Mouse (Mus musculus) MN1 (cell line): Measurements from ENCODE around the gene Plk2.

Source experiments
- DNase-seq: peaks from one replicate; pipeline ENCODE4 v3.0.0-alpha.2; 2016; ENCODE audit warnings: low spot score

Plk2 gene

GRCm38 (mm10) chr13:110406152-110406551, 11.3 kb downstream of the Plk2 start:
- no peak for DNase-seq

DNA sequence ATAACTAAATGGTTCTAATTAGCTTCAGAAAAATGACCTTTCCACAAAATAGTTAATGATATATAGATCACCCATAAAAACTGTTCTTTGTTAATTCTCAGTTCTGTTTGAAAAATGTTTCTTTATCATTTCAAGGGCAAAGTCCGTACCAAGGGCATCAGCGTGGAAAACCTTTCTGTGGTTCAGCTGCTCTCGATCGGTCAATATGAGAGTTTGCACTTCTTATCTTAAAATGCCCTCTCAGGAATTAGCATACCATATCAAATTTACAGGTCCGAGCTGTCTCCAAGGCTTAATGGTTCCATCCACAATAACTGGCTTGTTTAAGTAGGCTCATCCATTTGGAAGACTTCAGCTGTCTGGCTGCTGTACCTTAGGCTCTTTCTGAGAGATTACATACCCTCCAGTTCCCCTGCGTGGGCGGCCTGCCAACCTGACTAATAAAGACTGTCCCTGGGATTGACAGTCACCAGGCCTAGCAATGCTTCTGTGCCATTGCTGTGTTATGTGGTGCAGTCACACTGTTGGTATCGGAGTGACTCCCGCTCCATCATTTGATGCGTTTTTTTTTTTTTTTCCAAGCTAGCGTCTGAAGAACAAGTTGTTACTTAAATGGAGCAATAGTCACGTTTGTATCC, 17.8 kb downstream of the Plk2 start:
- DNase-seq = peak; percentile 70

GRCm38 (mm10) chr13:110418656-110419055, 23.8 kb downstream of the Plk2 start:
- DNase-seq = no peak

GRCm38 (mm10) chr13:110419640-110420039, 24.8 kb downstream of the Plk2 start:
- no peak for DNase-seq

GRCm38 (mm10) chr13:110422434-110422833, 27.6 kb downstream of the Plk2 start:
- no peak for DNase-seq

DNA sequence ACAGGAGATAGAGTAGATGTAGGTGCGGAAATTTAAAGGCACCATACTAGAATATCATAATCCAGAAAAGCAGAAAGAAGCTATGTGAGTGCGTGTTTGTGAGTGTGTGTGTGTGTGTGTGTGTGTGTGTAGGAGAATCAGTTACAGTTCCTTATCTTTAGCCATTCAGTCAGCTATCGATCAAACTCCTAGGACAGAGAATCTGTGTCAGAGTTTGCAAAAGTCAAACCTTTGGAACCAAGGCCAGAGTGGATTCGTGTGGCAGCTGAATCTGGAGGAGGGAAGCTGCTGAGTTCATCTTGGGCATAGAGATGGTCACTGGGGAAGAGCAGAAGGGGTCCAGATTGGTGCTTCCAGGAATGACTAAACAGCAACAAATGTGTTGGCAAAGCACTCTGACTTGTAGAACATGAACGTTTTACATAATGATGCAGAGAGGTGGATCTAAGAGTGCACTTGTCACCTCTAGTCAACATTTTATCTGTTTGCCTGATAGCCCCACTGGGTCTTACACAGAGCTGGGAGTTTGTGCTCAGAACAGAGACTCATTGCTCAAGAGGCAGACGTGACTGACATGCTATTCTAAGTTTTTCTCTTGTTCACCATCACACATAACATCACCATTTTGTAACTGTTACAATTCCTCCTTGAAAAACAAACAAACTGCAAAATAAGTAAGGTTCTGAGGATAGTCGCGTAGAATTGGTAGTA, 30.8 kb downstream of the Plk2 start:
- DNase-seq = no peak

- DNase-seq = no peak
Observed at GRCm38 (mm10) chr13:110431388-110431787, 36.5 kb downstream of the Plk2 start.

- no peak for DNase-seq
Observed at GRCm38 (mm10) chr13:110432062-110432566, 37.3 kb downstream of the Plk2 start.

- no peak for DNase-seq
Observed at GRCm38 (mm10) chr13:110432613-110433012, 37.8 kb downstream of the Plk2 start.

DNA sequence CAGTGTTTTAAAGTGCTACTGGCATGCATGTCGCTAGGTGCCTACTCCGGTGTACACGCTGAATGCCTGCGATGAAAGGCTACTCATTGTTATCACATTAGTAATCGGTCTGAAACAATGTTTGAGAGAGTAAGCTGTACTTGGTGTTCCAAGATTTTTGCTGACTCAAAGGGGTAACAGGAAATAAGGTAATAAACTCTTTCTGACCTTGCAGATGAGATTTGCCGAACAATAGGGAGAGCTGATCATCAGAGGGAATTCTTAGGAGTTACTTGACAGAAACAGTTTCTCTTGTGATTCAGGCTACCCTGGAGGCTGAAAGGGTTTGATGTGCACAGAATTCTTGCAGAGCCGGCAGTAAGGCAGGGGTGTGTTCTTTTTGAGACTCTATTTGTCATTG, 41.8 kb downstream of the Plk2 start:
- no peak for DNase-seq

GRCm38 (mm10) chr13:110438624-110439023, 43.8 kb downstream of the Plk2 start:
- DNase-seq = no peak

- DNase-seq = no peak
Observed at GRCm38 (mm10) chr13:110444335-110444734, 49.5 kb downstream of the Plk2 start.

- no peak for DNase-seq
Observed at GRCm38 (mm10) chr13:110444894-110445293, 50.0 kb downstream of the Plk2 start.

- no peak for DNase-seq
Observed at GRCm38 (mm10) chr13:110446434-110446833, 51.6 kb downstream of the Plk2 start.

DNA sequence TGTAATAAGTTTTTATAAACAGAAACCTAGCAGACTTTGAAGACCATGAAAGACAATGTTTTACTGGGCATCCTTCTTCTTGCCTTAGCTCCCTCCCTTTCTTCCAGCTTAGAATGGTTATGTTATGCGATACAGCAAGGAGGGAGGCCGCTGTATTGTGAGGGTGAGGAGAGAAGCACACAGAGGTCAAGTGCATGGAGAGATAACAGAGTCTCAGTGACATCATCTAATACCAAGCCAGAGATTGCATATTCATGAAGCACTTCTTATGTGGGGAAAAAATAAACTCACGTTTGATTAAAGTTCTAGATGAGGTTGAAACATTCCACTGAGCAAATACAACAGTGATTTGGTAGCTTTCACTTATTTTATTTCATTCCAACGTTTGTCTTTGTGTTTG, 55.2 kb downstream of the Plk2 start:
- DNase-seq = no peak
